Mouse (Mus musculus): ENCODE measurements around the gene Lactb. TPM values are rescaled to one million over a fixed set of nuclear protein-coding genes. Genes with fewer than 3 reads are reported as not detected.

Lactb gene
- 10 to 100 TPM; 21.5 to 23.9 TPM for total RNA-seq (2021)

- DNase-seq = peak; percentile 89 to 95
- intact Hi-C loops (cut with DNase I) = loop anchor here (2.0 to 5.0 kb wide), 2 partner anchors 28 to 463 kb away; partner anchors contain the start of genes Fbxl22 and Rps27l
Observed at GRCm38 (mm10) chr9:66975239-66975645, at the start of gene Lactb. Gene Lactb, minus strand, starts transcription at chr9:66975484.

- intact Hi-C loops (cut with DNase I) = no loop called here
- DNase-seq = no peak
Observed at GRCm38 (mm10) chr9:67023371-67023770, 48.1 kb upstream of the Lactb start.

- no peak for DNase-seq
- intact Hi-C loops (cut with DNase I) = no loop called here
Observed at GRCm38 (mm10) chr9:67020063-67020462, 44.8 kb upstream of the Lactb start.

GRCm38 (mm10) chr9:67013501-67013900, 38.2 kb upstream of the Lactb start:
- no peak for DNase-seq
- intact Hi-C loops (cut with DNase I) = no loop called here

GRCm38 (mm10) chr9:67012470-67012869, 37.2 kb upstream of the Lactb start:
- peak; percentile 61 to 74 for DNase-seq
- intact Hi-C loops (cut with DNase I) = no loop called here

- no peak for DNase-seq
- intact Hi-C loops (cut with DNase I) = no loop called here
Observed at GRCm38 (mm10) chr9:67011483-67011882, 36.2 kb upstream of the Lactb start.

- no peak for DNase-seq
- intact Hi-C loops (cut with DNase I) = no loop called here
Observed at GRCm38 (mm10) chr9:67008781-67009180, 33.5 kb upstream of the Lactb start.

GRCm38 (mm10) chr9:67006376-67006775, 31.1 kb upstream of the Lactb start:
- DNase-seq = no peak
- intact Hi-C loops (cut with DNase I) = no loop called here

GRCm38 (mm10) chr9:67005161-67005742, 30.0 kb upstream of the Lactb start:
- no peak for DNase-seq
- intact Hi-C loops (cut with DNase I) = no loop called here

- intact Hi-C loops (cut with DNase I) = loop anchor here (5.0 kb wide), 1 partner anchor 154 kb away; no protein-coding TSS in a partner anchor
- no peak for DNase-seq
Observed at GRCm38 (mm10) chr9:67003656-67004055, 28.4 kb upstream of the Lactb start.

- intact Hi-C loops (cut with DNase I) = loop anchor here (5.0 kb wide), 1 partner anchor 154 kb away; no protein-coding TSS in a partner anchor
- no peak for DNase-seq
Observed at GRCm38 (mm10) chr9:67003156-67003555, 27.9 kb upstream of the Lactb start.

- no peak for DNase-seq
- intact Hi-C loops (cut with DNase I) = loop anchor here (1.0 to 5.0 kb wide), 3 partner anchors 43 to 213 kb away; no protein-coding TSS in a partner anchor
Observed at GRCm38 (mm10) chr9:67001506-67001905, 26.2 kb upstream of the Lactb start.

- intact Hi-C loops (cut with DNase I) = loop anchor here (1.0 to 5.0 kb wide), 3 partner anchors 43 to 214 kb away; no protein-coding TSS in a partner anchor
- peak; percentile 76 to 85 for DNase-seq
Observed at GRCm38 (mm10) chr9:67001050-67001449, 25.8 kb upstream of the Lactb start.

GRCm38 (mm10) chr9:66999698-67000097, 24.4 kb upstream of the Lactb start:
- DNase-seq = no peak
- intact Hi-C loops (cut with DNase I) = loop anchor here (2.0 to 5.0 kb wide), 2 partner anchors 158 to 215 kb away; no protein-coding TSS in a partner anchor

GRCm38 (mm10) chr9:66991750-66992410, 16.6 kb upstream of the Lactb start:
- no peak for DNase-seq
- intact Hi-C loops (cut with DNase I) = no loop called here

- intact Hi-C loops (cut with DNase I) = no loop called here
- no peak for DNase-seq
Observed at GRCm38 (mm10) chr9:66991021-66991749, 15.9 kb upstream of the Lactb start.

GRCm38 (mm10) chr9:66990046-66990445, 14.8 kb upstream of the Lactb start:
- intact Hi-C loops (cut with DNase I) = no loop called here
- no peak for DNase-seq

GRCm38 (mm10) chr9:66989581-66989980, 14.3 kb upstream of the Lactb start:
- intact Hi-C loops (cut with DNase I) = no loop called here
- no peak for DNase-seq

GRCm38 (mm10) chr9:66988888-66989414, 13.7 kb upstream of the Lactb start:
- intact Hi-C loops (cut with DNase I) = no loop called here
- no peak for DNase-seq

GRCm38 (mm10) chr9:66988198-66988887, 13.1 kb upstream of the Lactb start:
- intact Hi-C loops (cut with DNase I) = no loop called here
- DNase-seq = no peak
